Mouse (Mus musculus) layer of hippocampus, adult 9-10 months (tissue): ENCODE data around the gene Adssl1.

ENCODE experiments used
- DNase-seq: peaks from one replicate; pipeline ENCODE4 v3.0.0; 2022; ENCODE audit warnings: low spot score

The Adssl1 gene

GRCm38 (mm10) chr12:112592985-112593734, 26.7 kb upstream of the Adssl1 start:
- DNase-seq: no peak

- no peak for DNase-seq
Observed at GRCm38 (mm10) chr12:112593951-112594915, 25.6 kb upstream of the Adssl1 start.

GRCm38 (mm10) chr12:112594989-112595388, 24.9 kb upstream of the Adssl1 start:
- no peak for DNase-seq

- DNase-seq: no peak
Observed at GRCm38 (mm10) chr12:112595626-112596025, 24.2 kb upstream of the Adssl1 start.

GRCm38 (mm10) chr12:112596454-112596853, 23.4 kb upstream of the Adssl1 start:
- no peak for DNase-seq

GRCm38 (mm10) chr12:112596891-112597500, 22.8 kb upstream of the Adssl1 start:
- DNase-seq: no peak

- DNase-seq: no peak
Observed at GRCm38 (mm10) chr12:112597618-112598017, 22.2 kb upstream of the Adssl1 start.

- DNase-seq: no peak
Observed at GRCm38 (mm10) chr12:112599198-112599597, 20.6 kb upstream of the Adssl1 start.

- no peak for DNase-seq
Observed at GRCm38 (mm10) chr12:112599942-112600611, 19.8 kb upstream of the Adssl1 start.

- no peak for DNase-seq
Observed at GRCm38 (mm10) chr12:112604022-112604421, 15.8 kb upstream of the Adssl1 start.

- DNase-seq: no peak
Observed at GRCm38 (mm10) chr12:112604709-112605649, 14.9 kb upstream of the Adssl1 start.

GRCm38 (mm10) chr12:112605766-112606165, 14.1 kb upstream of the Adssl1 start:
- no peak for DNase-seq

- no peak for DNase-seq
Observed at GRCm38 (mm10) chr12:112606998-112607397, 12.8 kb upstream of the Adssl1 start.

- DNase-seq: no peak
Observed at GRCm38 (mm10) chr12:112609031-112609430, 10.8 kb upstream of the Adssl1 start.

GRCm38 (mm10) chr12:112616668-112617067, 3.2 kb upstream of the Adssl1 start:
- no peak for DNase-seq

GRCm38 (mm10) chr12:112617184-112617583, 2.7 kb upstream of the Adssl1 start:
- peak; percentile 60 for DNase-seq

- DNase-seq: peak; percentile 60
Observed at GRCm38 (mm10) chr12:112617898-112618380, 1.9 kb upstream of the Adssl1 start.

GRCm38 (mm10) chr12:112618981-112619685, 712 bp upstream of the Adssl1 start:
- DNase-seq: no peak

- DNase-seq: no peak
Observed at GRCm38 (mm10) chr12:112620354-112621061, 663 bp downstream of the Adssl1 start.
